Mouse (Mus musculus) heart, adult 11 months (tissue): ENCODE results near the gene Errfi1.
A peak's percentile ranks its signal among the peaks of the same experiment; 100 is the strongest.
"Not testable (repeated sequence)": the region's sequence is repeated elsewhere in the genome, so short reads cannot be mapped to it uniquely, and the experiment has no call there.

Experiments used
- DNase-seq: peaks from one replicate; pipeline ENCODE4 v3.0.0; 2022

Errfi1 gene

DNA sequence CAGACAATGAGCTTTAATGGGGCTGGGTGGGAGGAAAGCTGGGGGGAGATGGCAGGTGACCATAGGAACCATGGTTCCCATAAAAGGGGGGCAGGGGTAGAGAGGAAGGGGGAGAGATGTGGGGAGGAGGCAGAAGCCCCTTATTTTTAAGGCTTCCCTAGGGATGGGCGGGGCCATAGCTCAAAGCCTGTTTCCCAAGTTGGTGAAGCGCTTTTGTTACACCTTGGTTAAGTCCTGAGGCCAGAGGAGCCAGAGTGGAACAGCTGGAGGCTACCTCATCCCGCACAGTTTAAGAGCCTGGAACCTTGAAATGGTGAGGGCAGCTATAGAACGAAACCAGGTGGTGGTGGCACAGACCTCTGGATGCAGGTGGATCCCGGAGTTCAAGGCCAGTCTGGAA lies 34.2 kb downstream of the Errfi1 start:
- DNase-seq = no peak

DNA sequence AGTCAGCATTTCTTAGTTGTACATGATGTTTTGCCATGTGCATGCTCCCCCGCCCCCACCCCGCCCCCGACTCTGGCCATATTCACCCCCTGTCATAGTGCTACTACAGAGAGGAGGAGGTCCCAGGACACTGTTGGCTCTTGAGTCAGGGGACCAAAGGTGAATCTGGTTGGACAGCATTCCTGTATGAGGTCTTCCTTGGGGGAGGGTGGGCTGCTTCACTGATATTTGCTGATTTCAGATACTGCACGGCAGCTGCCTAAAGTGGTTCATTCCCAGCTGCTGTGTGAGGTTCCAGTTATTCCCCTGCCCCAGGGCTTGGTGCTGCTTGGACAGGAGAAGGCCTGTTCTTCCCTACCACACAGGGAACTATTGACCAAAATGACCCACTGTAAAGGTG lies 34.8 kb downstream of the Errfi1 start:
- no peak for DNase-seq

- no peak for DNase-seq
These were observed 35.7 kb downstream of the Errfi1 start for GRCm38 (mm10) chr4:150889273-150889954.

DNA sequence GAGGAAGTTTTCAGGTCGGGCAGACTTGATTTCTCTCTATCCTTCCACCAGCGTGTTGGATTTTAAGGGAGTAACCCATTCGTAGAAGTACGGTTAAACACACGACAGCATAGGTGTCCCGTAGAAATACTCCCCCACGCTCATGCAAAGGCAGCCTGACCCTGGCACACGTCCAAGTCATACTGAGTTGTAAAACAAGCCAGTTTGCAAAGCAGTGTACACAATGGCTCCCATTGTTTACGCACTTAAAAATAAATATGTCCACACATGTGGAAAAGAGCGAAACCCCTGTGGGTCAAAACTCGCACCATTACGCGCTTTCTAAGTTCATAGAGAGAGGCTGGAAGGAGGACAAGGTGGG lies 36.2 kb downstream of the Errfi1 start:
- no peak for DNase-seq

DNA sequence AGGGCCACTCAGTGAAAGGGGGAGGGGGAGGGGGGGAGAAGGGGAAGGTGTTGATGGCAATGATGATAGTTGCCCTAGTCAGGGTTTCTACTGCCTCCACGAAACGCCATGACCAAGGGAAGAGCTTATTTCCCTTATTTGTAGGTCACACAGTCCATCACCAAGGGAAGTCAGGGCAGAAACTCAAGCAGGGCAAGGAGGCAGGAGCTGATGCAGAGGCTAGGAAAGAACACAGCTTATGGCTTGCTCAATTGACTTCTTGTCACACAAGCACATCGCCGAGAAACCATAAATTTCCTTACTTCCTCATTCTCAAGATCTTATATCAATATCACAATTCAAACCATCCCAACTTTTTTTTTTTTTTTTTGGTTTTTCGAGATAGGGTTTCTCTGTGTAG lies 37.6 kb downstream of the Errfi1 start:
- DNase-seq = no peak

- DNase-seq = peak; percentile 90
These were observed 41.2 kb downstream of the Errfi1 start for GRCm38 (mm10) chr4:150894718-150895501.

- DNase-seq = peak; percentile 90
These were observed 43.3 kb downstream of the Errfi1 start for GRCm38 (mm10) chr4:150896896-150897624.

GRCm38 (mm10) chr4:150898716-150899365 lies 45.1 kb downstream of the Errfi1 start:
- peak; percentile 96 for DNase-seq

GRCm38 (mm10) chr4:150900486-150900885 lies 46.8 kb downstream of the Errfi1 start:
- no peak for DNase-seq

DNA sequence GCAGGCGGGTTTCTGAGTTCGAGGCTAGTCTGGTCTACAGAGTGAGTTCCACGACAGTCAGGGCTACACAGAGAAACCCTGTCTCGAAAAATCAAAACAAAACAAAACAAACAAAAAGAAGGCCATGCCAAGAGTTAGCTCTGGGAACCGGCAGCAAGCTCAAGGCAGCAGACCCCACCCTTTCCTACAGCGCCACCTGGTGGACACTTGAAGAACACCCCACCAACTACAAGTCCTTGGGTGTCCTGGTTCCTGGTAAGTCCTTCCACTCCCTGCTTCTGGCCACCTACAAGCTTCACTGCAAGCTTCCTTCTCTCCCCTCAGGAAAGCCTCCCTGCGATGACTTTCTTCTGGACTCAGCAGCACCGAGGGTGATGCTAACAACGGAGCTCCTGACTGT lies 47.9 kb downstream of the Errfi1 start:
- DNase-seq = peak; percentile 97

- DNase-seq = peak; percentile 97
These were observed 48.3 kb downstream of the Errfi1 start for GRCm38 (mm10) chr4:150902062-150902461.

DNA sequence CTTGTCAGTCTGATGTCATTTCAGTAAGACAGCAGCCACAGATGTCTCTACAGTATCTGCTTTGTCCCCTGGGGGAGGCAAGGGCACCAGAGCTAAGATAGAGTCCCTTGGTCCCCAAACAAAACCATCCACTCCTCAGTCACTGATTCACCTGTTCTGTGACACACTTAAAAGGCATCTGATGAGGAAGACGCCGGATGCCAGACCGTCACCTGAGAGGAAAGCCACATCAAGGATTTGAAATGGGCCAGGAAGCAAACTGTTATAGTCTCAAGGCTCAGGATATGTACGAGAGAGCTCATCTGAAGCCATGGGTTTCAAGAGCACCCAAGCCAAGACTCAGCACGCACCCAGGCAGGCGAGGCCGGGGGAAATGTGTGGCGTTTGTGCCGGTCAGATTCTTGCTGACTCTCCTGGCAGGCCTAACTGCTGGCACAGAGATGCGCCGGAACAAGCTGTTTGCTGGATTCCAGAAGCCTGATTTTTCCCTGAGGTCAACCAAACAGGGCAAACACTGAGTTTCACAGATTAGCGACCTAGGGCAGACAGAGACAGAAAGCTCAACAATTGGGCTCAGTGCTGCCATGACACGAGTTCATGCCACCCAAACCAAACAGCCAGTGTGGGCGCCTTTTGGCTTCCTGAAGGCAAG lies 49.5 kb downstream of the Errfi1 start:
- DNase-seq = no peak

DNA sequence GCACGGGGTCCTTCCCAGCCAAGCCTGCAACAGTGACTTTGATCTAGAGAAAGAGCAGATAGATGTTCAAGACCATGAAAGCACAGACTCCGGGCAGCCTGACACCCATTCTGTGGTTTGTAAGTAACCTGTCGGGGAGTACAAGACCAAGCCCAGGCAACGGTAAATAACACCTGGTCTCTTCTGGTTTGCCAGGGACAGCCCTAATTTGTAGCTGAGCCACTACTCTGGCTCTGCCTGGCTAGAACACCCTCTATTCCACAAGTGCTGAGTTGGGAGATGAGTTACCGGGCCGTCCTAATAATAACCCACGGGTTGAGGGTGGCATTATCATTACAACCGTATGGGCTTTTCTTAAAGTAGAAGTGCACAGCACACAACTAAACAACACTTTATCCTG lies 53.4 kb downstream of the Errfi1 start:
- DNase-seq = peak; percentile 91

- not testable (repeated sequence) for DNase-seq
These were observed 54.8 kb downstream of the Errfi1 start for GRCm38 (mm10) chr4:150908512-150908911.

GRCm38 (mm10) chr4:150909451-150910156 lies 55.9 kb downstream of the Errfi1 start:
- DNase-seq = peak; percentile 100

- peak; percentile 93 for DNase-seq
These were observed 56.6 kb downstream of the Errfi1 start for GRCm38 (mm10) chr4:150910164-150910951.

GRCm38 (mm10) chr4:150913743-150914142 lies 60.0 kb downstream of the Errfi1 start:
- DNase-seq = no peak

- peak; percentile 100 for DNase-seq
These were observed 60.6 kb downstream of the Errfi1 start, which contains the start of the genes Park7 and Tnfrsf9 for GRCm38 (mm10) chr4:150914290-150914733. Gene Park7, minus strand, starts transcription at chr4:150914437. Gene Tnfrsf9, plus strand, starts transcription at chr4:150914562.

- DNase-seq = peak; percentile 89
These were observed 61.6 kb downstream of the Errfi1 start for GRCm38 (mm10) chr4:150915181-150915906.
